Mouse (Mus musculus): ENCODE results near the gene Slc39a1.
A peak's percentile ranks its signal among the peaks of the same experiment; 100 is the strongest.
"Not testable (repeated sequence)": the region's sequence is repeated elsewhere in the genome, so short reads cannot be mapped to it uniquely, and the experiment has no call there.

Gene Slc39a1

DNA sequence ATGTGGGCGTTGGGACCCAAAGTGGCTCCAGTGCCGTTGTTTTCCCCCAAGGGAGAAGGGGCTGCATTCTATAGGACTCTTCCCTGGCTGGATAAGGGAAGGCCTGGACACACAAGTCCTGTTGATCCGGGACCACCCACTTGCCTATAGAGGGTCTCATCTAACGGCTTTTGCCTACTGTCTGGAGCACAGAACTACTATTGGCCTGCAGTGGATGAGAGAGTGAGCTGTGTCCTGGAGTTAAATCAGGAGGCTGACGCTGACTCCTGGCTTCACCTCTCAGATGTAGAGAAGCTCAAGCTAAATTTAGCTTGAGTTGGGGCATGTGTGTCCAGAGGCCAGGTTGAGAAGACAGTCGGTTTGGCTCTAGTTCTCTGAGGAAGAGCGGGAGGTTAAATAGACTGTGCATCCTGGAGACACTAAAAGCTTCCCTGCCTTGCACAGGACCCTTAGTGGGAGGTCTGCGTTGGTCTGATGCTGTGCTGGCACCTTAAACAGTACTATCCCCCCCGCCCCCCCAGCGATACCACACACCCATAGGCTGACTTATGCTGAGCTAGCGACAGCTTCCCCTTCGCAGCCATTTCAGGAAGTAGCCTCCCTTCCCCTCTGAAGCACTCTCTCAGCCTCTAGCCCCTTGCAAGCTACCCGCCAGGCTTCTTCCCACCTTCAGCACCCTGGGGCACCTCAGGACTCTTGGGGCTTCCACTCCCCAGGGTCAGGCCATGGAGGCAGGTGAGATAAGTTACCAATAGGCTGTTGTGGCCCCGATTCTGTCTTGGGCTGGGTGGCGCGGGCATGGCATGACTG is 18.2 kb downstream of the Slc39a1 start:
- DNase-seq (ENCODE audit: low read depth, low spot score), result peak; percentile 39

DNA sequence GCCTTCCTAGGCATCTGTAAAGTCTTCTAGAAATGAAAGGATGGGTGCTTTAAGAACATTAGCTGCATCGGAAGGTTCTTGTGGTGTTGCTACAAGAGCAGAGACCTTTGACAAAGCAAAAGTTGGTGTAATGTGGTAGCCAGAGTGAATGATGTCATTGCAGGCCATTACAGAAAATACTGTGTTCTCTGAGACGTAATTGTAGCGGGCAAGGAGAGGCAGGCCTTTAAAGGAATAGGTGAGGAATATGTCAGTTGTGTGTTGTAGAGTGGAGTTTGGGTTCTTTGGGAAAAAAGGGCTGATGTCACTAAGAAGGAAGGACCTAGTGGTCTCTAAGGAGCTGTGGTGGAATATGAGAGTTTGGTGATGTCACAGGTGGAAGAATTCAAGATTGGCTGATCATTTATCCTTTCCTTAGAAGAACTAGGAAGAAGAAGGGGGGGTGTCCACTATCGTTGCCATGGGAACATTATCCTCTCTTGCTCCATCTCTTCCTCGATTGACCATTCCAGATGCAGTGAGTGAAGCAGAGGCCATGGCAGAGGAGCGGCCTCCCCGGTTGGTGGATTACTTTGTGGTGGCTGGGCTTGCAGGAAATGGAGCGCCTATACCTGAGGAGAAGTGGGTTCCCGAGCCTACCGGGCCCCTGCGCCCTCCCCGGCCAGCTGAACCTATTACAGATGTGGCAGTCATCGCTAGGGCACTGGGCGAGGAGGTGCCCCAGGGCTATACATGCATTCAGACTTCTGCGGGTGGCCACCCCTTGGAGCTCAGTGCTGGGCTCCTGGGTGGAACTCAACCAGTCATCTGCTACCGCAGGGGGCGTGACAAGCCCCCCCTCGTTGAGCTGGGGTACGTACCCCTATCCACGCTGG is 19.2 kb downstream of the Slc39a1 start:
- DNase-seq (ENCODE audit: low read depth, low spot score), result no peak

DNA sequence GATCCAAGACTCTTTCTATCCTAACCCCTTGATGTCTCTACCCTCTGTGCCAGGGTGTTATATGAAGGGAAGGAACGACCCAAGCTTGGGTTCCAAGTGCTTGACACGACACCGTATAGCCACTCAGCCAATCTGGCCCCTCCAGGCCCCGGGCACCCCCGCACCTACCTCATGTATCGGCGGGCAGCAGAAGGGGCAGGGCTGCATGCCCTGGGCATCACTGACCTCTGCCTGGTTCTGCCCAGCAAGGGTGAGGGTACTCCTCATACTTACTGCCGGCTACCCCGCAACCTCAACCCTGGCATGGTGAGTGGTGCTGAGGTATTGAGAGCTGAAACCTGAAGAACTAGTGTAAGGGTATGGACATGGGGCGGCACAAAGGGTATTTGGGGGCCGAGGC is 20.2 kb downstream of the Slc39a1 start:
- DNase-seq (ENCODE audit: low read depth, low spot score), result no peak

DNA sequence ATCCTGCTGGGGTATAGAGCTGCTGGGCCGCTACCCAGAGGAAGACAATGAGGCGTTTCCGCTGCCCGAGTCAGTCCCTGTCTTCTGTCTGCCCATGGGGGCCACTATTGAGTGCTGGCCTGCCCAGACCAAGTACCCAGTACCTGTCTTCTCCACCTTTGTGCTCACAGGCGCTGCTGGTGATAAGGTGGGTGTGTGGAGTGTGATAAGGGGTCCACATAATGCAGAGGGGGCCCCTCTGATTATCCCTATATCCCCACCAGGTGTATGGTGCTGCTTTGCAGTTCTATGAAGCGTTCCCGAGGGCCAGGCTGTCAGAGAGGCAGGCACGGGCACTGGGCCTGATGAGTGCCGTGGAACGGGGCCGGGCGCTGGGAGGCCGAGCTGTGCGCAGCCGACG is 21.0 kb downstream of the Slc39a1 start:
- no peak for DNase-seq (ENCODE audit: low read depth, low spot score)

DNA sequence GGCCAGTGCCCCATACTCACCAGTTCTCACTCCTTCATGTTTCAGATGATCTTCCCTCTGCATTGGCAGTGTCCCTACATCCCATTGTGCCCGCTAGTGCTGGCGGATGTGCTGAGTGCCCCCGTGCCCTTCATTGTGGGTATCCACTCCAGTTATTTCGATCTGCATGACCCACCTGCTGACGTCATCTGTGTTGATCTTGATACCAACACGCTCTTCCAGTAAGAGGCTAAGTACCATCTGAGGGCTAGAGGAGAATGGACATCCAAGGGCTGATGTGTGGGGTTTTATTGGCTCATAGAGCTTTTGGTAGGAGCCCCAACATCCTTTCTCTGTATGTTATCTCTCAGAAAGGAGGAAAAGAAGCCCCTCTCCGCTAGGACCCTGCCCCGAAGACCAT is 22.8 kb downstream of the Slc39a1 start:
- no peak for DNase-seq (ENCODE audit: low read depth, low spot score)

DNA sequence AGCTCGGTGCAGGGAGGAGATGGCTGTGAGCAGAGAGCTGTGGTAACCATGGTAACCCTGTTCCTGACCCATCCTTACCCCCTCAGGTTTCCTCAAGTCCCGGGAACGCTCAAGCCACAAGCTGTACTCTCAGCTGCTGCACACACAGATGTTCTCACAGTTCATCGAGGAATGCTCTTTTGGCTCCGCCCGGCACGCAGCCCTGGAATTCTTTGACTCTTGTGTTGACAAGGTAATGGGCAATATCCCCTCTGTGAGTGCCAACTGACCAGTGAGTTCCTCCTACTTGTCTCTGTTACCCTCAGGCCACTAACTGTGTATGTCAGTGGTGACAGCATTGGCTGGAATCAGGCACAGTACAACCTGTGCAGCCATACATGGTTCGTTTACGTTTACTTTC is 24.2 kb downstream of the Slc39a1 start:
- peak; percentile 56 for DNase-seq (ENCODE audit: low read depth, low spot score)

DNA sequence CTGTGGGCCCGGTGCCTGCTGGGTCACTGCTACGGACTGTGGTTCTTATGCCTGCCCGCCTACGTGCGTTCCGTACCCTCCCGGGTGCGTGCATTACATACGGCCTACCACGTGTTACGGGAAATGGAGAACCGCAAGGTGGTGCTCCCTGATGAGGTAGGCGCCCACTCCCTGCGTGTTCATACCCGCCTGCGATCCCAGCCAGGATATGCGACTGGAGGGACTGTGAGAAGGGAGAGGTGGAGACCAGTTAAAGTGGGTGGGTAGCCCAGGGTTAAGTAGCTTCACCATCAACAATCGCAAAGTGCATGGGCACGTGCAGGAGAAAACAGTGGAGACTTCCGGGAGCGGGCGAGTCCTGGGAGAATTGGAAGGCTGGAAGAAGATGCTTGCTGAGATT is 25.9 kb downstream of the Slc39a1 start:
- peak; percentile 46 for DNase-seq (ENCODE audit: low read depth, low spot score)

DNA sequence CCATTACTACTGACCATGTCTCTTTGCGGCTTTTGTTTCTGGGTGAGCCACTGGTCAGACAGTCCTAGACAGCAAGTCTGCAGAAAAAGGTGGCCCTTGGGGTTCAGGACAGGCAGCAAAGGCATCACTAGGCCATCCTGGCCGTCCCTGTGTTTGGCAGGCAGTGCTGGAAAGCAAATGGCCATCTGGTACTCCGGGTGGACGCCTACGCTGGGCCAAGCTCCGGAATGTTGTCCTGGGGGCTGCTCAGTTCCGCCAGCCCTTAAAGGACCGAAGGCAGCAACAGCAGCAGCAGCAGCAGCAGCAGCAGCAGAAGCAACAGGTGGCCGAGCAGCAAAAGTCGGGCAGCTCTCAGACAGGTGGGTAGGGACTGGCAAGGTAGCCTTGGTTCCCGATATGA is 27.3 kb downstream of the Slc39a1 start:
- no peak for DNase-seq (ENCODE audit: low read depth, low spot score)

DNA sequence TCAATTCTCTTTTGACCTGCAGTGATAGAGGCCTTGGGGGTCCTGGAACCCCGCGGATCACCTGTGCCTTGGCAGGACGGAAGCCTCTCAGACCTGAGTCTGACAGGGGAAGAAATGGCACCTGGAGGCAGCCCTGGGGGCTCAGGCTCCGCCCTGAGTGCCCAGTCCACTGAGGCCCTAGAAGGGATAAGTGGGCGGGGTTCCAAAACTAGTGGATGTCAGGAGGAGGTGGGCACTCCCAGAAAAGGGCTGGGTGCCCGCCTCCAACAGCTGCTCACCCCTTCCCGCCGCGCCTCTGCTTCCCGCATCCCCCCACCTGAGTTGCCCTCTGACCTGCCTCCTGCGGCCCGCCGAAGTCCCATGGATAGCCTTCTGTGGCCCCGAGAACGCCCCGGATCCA is 28.9 kb downstream of the Slc39a1 start:
- no peak for DNase-seq (ENCODE audit: low read depth, low spot score)

DNA sequence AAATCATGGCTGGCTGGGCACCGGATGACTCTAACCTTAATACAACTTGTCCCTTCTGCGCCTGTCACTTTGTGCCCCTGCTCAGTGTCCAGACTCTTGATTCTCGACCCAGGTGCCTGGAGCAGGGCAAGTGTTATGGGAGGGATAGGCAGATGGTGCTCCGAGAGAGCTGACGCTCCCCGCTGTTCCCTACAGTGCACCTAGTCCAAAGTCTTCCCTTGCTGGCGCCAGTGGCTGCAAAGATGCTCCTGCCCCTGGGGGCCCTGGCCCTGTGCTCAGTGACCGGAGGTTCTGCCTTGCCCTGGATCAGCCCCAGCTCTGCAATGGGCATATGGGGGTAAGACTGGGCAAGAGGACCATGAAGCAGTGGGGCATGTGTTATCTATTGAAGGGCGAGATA is 29.8 kb downstream of the Slc39a1 start:
- no peak for DNase-seq (ENCODE audit: low read depth, low spot score)

DNA sequence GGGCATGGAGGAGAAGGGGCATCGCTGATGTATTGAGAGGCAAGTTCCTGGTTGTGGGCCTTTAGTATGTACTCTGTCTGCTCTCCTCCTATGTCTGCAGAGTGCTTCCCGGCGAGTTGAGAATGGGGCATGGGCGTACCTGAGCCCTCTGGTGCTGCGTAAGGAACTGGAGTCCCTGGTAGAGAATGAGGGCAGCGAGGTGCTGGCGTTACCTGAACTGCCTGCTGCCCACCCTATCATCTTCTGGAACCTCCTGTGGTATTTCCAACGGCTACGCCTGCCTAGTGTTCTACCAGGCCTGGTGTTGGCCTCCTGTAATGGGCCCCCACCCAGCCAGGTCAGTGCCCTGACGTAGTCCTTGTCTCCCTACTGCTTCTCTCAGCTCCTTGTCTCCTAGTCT is 30.2 kb downstream of the Slc39a1 start:
- no peak for DNase-seq (ENCODE audit: low read depth, low spot score)

DNA sequence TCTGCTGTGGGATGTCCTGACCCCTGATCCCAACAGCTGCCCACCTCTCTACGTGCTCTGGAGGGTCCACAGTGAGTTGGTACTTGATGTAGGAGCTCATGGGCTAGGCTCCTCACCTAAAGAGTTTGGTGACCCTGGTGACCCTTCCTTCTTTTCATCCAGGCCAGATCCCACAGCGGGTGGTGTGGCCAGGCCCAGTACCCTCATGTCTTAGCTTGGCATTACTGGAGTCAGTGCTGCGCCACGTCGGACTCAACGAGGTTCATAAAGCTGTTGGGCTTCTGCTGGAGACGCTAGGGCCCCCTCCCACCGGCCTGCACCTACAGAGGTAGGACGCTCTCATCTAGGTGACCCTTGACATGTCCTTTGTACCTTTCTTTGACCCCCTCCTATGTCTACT is 31.2 kb downstream of the Slc39a1 start:
- no peak for DNase-seq (ENCODE audit: low read depth, low spot score)

DNA sequence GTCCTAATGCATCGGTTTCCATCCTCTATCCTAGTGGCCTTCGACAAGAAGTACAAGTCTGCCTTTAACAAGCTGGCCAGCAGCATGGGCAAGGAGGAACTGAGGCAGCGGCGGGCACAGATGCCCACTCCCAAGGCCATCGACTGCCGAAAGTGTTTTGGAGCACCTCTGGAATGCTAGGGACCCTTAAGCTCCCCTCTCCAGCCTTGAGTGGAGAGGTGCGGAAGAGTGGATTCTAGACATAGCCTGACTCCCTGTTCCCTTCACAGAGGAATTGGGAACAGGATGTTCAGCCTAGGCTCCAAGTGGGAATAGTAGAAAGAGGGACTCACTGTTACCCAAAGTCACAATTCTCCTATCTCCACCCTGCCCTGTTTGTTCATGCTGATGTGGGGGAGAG is 31.8 kb downstream of the Slc39a1 start:
- no peak for DNase-seq (ENCODE audit: low read depth, low spot score)

DNA sequence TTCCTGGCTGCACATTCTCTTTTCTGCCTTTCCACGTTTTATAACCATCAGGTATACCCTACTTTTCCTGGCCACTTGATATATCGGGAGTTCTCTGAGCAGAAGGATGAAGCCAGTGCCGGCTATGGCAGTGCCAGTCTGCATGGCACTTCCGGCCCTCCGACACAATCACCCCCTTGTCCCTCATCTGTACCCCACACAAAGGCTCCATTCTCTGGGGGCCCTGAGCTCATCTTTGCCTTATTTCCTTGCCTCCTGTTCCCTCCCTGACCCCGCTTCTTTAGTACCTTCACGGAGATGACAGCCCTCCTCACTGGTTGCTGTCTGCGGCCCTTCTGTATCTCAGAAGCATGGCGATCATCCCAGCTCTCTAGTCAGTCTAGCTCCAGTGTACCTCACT is 32.7 kb downstream of the Slc39a1 start:
- DNase-seq (ENCODE audit: low read depth, low spot score), result no peak

DNA sequence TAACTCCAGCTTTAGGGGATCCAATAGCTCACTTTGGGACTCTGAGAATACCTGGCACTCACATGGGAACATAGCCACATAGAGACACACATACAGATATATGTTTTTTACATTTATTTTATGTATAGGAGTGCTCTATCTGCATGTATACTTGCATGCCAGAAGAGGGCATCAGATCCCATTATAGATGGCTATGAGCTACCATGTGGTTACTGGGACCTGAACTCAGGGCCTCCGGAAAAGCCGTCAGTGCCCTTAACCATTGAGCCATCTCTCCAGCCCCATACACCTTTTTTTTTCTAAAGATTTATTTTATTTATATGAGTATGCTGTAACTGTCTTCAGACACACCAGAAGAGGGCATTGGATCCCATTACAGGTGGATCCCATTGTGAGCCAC is 36.2 kb downstream of the Slc39a1 start:
- DNase-seq (ENCODE audit: low read depth, low spot score), result no peak

DNA sequence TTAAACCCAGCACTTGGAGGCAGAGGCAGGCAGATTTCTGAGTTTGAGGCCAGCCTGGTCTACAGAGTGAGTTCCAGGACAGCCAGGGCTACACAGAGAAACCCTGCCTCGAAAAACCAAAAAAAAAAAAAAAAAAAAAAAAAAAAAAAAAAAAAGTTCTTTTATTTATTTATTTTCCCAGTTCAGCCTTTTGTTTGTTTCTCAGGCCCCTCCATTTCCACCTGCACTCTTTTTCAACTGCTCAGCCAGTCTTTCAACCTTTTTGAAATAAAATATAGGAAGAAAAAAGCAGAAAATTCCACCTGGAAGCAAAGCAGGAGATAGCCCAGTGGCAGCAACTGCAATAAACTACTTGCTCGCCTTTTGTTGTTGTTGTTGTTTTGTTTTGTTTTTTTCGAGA is 41.4 kb downstream of the Slc39a1 start:
- not testable (repeated sequence) for DNase-seq (ENCODE audit: low read depth, low spot score)

DNA sequence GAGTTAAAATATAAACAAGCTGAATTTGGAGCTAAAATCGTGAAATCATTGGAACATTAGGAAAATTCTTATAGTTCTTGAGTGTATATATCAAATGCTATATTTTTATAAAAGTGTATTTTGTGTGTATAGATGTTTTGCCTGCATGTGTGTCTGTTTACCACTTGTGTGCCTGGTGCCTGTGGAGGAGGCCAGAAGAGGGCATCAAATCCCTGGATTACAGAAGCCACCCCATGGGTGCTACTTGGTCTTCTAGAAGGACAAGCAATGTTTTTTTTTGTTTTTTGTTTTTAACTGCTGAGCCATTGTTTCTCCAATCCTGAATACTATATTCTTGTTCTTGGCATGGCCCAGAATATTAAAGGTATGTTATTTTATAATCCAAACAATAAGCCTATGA is 42.6 kb downstream of the Slc39a1 start:
- no peak for DNase-seq (ENCODE audit: low read depth, low spot score)

DNA sequence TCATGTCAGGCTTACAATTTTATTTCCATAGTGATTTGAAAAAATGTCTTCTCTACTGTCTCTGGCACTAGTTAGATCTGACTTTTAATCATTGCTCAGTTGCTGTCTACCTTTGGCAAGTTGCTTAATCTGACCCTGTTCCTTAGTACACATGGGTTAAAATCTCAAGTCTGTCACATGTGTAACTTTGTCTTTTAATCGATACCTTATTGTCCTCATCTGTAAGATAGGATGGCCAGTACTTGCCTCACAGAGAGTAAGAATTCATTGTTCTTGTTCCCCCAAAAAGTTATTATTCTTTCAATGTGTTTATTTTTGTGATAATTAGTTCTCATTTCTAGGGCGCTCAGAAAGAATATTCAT is 44.0 kb downstream of the Slc39a1 start:
- DNase-seq (ENCODE audit: low read depth, low spot score), result no peak

DNA sequence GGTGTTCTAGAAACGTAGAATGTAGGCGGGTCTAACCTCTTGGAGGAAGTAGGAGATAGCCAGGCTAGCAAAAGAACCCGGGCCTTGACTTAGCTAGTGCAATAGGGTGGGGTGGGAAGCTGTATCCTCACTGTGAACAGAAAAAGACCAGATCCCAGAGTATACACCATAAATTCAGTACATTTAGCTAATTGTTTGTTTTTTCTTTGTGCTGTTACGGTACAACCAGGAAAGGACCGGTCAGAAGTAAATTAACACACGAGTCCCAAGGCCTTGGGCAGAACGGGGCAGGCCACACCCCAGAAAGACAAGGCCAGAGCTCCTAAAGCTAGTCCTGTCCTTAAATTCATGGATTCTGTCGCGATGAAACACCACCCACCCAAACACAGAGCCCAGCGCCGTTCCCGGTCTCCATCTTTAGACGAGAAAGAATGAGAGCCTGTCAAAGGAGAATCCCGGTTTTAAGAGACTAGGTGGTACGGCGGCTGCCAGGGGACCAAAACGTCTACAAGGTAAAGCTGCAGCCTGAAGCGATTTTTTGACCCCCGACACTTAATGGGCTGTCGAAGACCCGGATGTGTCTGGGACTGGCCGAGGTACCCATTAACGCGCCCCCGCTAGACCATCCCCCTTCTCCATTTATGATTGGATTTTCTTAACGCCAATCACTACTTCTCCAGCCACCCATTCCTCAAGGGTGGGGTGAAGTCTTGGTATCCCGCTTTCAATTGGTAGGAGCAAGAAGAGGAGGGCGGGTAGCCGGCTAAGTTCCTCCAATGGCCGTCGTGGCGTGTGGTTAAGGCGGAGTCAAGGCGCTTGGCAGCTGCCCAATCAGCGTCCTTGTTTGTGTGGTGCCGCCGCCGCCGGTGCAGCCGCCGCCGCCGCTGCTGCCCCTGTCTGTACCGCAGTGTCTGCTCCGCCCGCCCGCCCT is 44.6 kb downstream of the Slc39a1 start, which contains the start of gene Gatad2b:
Gatad2b (plus strand) TSS at position 834 of the 931 bp plus-strand sequence.
- peak; percentile 100 for DNase-seq (ENCODE audit: low read depth, low spot score)

DNA sequence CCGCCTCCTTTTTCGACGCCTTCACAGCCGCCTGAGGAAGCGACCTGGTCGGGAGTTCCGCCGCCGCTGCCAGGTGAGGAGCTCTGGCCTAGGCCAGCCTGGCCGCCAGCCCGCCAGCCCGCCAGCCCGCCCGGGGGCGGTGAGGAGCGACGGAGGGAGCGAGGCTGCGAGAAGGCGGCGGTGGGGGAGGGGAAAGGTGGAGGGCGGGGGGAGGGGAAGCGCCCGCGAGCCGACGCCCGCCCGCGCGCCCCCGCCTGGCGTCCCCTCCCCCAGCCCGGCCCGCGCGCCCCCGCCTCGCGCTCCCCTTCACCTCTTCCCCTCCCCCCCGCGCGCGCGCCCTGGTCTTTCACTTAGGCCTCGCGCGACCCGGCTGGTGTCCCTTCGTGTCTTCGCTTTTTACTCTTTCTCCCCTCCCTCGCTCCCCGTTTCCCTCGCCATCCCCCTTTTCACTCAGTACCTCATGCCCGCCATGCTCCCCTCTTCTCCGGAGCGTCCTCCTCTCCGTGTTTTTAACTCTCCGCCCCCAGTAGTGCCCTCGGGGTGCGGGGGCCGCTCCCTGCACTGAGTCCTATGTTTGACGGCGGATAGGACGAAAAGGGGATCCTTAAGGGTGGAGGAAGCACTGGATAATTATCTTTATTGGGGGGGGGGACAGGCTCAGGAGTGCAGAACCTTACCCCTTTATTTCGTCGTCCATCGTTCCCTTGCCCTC is 45.5 kb downstream of the Slc39a1 start:
- DNase-seq (ENCODE audit: low read depth, low spot score), result peak; percentile 79

DNA sequence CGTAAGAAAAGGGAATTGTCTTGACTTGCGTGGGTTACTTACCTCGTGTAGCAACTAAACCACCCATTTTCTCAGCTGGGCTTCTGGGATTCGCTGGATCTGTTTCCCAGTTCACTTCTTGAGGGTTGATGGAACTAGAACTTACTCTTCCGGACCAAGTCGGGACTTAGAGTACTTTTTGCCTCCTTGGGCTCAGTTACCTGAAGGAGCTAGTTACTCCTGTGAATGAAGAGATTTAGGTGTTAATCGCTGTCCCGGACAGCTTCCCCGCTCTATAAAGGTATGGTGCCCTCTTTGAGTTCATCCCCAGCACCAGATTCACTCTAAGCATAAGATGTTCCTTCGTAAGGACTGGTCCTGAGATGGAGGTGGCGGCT is 46.1 kb downstream of the Slc39a1 start:
- peak; percentile 32 for DNase-seq (ENCODE audit: low read depth, low spot score)
